Mouse (Mus musculus): ENCODE results near the gene V1rd19. TPM values are rescaled to one million over a fixed set of nuclear protein-coding genes. Genes with fewer than 3 reads are reported as not detected.

The V1rd19 gene
- not detected in 4 replicates for total RNA-seq (2023; ENCODE audit: inconsistent age)

GRCm38 (mm10) chr7:24001391-24001790, at the start of gene V1rd19:
Gene V1rd19, plus strand, starts transcription at chr7:24001691.

GRCm38 (mm10) chr7:23974315-23974714, 27.2 kb upstream of the V1rd19 start, which contains the start of gene Vmn1r181:
Gene Vmn1r181, plus strand, starts transcription at chr7:23974615.

DNA sequence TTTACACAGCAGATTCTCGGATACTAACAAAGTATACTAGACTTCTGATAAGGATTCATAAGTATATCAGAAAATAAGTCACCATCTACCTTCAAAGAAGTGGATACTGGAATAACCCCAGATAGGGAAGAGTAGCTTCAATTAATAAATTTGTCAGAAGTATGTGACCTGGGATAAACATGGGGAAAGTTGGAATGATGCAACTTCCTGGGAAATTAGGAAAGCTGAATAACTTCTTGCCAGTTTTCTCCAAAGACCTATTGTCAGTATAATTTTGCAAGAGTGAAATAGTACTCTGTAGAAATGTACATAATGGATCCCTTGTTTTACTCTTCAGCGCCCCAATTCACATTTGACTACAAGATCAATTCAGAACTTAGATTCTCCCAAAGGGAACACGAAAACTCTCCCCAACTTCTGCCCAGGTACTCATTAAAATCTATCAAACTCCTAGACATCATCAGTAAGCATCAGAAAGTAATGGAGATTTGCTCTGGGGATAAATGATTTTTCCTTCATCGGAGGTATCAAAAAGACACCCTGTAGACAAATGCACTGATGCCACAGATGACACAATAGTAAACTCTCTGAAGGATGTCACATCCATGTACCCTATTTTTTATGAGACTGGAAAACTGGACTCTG, 51.3 kb downstream of the V1rd19 start, which contains the start of gene Vmn1r183:
Vmn1r183 (plus strand) TSS at position 595 of the 645 bp plus-strand sequence.

Other genes with a start within 250 kb of the V1rd19 start
- gene Vmn1r174, start 249.4 kb upstream of the V1rd19 start, total RNA-seq (2023; ENCODE audit: inconsistent age), result not detected in 4 replicates
- gene Vmn1r175, start 191.0 kb upstream of the V1rd19 start, total RNA-seq (2023; ENCODE audit: inconsistent age), result not detected in 4 replicates
- gene Vmn1r176, start 164.3 kb upstream of the V1rd19 start, total RNA-seq (2023; ENCODE audit: inconsistent age), result not detected in 4 replicates
- not detected in 4 replicates for gene Vmn1r177, start 135.2 kb upstream of the V1rd19 start, total RNA-seq (2023; ENCODE audit: inconsistent age)
- gene Vmn1r178, start 109.7 kb upstream of the V1rd19 start, total RNA-seq (2023; ENCODE audit: inconsistent age), result not detected in 4 replicates
- gene Vmn1r179, start 74.7 kb upstream of the V1rd19 start, total RNA-seq (2023; ENCODE audit: inconsistent age), result not detected in 4 replicates
- gene Vmn1r180, start 51.1 kb upstream of the V1rd19 start, total RNA-seq (2023; ENCODE audit: inconsistent age), result not detected in 4 replicates
- gene Vmn1r181, start 27.1 kb upstream of the V1rd19 start, total RNA-seq (2023; ENCODE audit: inconsistent age), result not detected in 4 replicates
- gene Vmn1r183, start 51.6 kb downstream of the V1rd19 start, total RNA-seq (2023; ENCODE audit: inconsistent age), result not detected in 4 replicates
- gene Zfp180, start 80.2 kb downstream of the V1rd19 start, total RNA-seq (2023; ENCODE audit: inconsistent age), result 23.1 to 32.4 TPM (median 27.2 TPM) in 4 replicates
- gene Zfp112, start 110.6 kb downstream of the V1rd19 start, total RNA-seq (2023; ENCODE audit: inconsistent age), result 3.1 to 3.9 TPM (median 3.5 TPM) in 4 replicates
- 5.8 to 8.7 TPM (median 6.4 TPM) in 4 replicates for gene Zfp235, start 132.5 kb downstream of the V1rd19 start, total RNA-seq (2023; ENCODE audit: inconsistent age)
- gene Zfp114, start 173.4 kb downstream of the V1rd19 start, total RNA-seq (2023; ENCODE audit: inconsistent age), result 0.16 TPM in 1 of 4 replicates, not detected in the others
- gene Zfp111, start 209.8 kb downstream of the V1rd19 start, total RNA-seq (2023; ENCODE audit: inconsistent age), result 0.09 TPM in 1 of 4 replicates, not detected in the others
- gene Zfp109, start 235.9 kb downstream of the V1rd19 start, total RNA-seq (2023; ENCODE audit: inconsistent age), result 1.3 to 2.2 TPM (median 1.7 TPM) in 4 replicates

Data from B cell, adult (primary cell).